Mouse (Mus musculus) lung, postnatal 0 days (tissue): Measurements from ENCODE around the gene Celf5. TPM values are rescaled to one million over a fixed set of nuclear protein-coding genes. Genes with fewer than 3 reads are reported as not detected.

ENCODE experiments used
- ATAC-seq: fragments of 200-750 bp; cut with Nextera tagmentation; 2 replicates; pipeline ENCODE4 v1.8.0; 2017; ENCODE audit warnings: moderate library complexity
- DNase-seq: peaks from one replicate; pipeline ENCODE4 v3.0.0-alpha.2; 2016; ENCODE audit warnings: low spot score
- H3K27ac ChIP-seq: fragments of 300-500 bp; sonication (generic); 2 replicates; pipeline ENCODE4 v1.5.1; 2014; ENCODE audit warnings: antibody characterized with exemption, mild to moderate bottlenecking, low read length, mixed read lengths
- H3K27me3 ChIP-seq: fragments of 300-500 bp; sonication (generic); replicated peaks from 2 replicates; pipeline ENCODE4 v1.6.1; 2014; ENCODE audit warnings: low read length, mixed read lengths; ENCODE audit not compliant: insufficient read depth
- H3K36me3 ChIP-seq: fragments of 300-500 bp; sonication (generic); 2 replicates; pipeline ENCODE4 v1.6.1; 2014; ENCODE audit warnings: low read length, mixed read lengths; ENCODE audit not compliant: insufficient read depth
- H3K4me1 ChIP-seq: fragments of 300-500 bp; sonication (generic); 2 replicates; pipeline ENCODE4 v1.6.1; 2014; ENCODE audit warnings: antibody characterized with exemption, low read depth, low read length, mixed read lengths; ENCODE audit not compliant: insufficient read depth
- H3K4me2 ChIP-seq: fragments of 300-500 bp; sonication (generic); replicated peaks from 2 replicates; pipeline ENCODE4 v1.6.1; 2014; ENCODE audit warnings: low read depth, mild to moderate bottlenecking, low read length, moderate library complexity, mixed read lengths
- H3K4me3 ChIP-seq: fragments of 300-500 bp; sonication (generic); 2 replicates; pipeline ENCODE4 v1.5.1; 2014; ENCODE audit warnings: low read depth, low read length
- H3K9ac ChIP-seq: fragments of 300-500 bp; sonication (generic); replicated peaks from 2 replicates; pipeline ENCODE4 v1.6.1; 2014; ENCODE audit warnings: low read depth, mild to moderate bottlenecking
- H3K9me3 ChIP-seq: fragments of 300-500 bp; sonication (generic); 2 replicates; pipeline ENCODE4 v1.6.1; 2016; ENCODE audit warnings: low read length, mixed read lengths
- CTCF ChIP-seq: IDR thresholded peaks from 2 replicates; pipeline ENCODE4 v1.5.1; 2016; ENCODE audit warnings: antibody characterized with exemption, mild to moderate bottlenecking
- EP300 ChIP-seq: IDR thresholded peaks from 2 replicates; pipeline ENCODE4 v1.6.1; 2016; ENCODE audit warnings: antibody characterized with exemption, mild to moderate bottlenecking, control low read depth
- WGBS: fragments of 180-500 bp; shearing (Covaris S2); extraction: QIAGEN DNeasy Blood & Tissue Kit; methylation state at CpG from one replicate; pipeline ENCODE4 v1.1.7; 2014; 5-methylcytosine and 5-hydroxymethylcytosine counted together
- polyA plus RNA-seq: library from polyadenylated mRNA; unstranded; fragments of >200 nt; fragmentation: Nextera tagmentation; extraction: Ambion mirVana; gene quantifications from 2 replicates; pipeline ENCODE4 v1.2.1, GENCODE M21; 2015

Celf5 gene
- polyA plus RNA-seq, 1 experiment from 2014 or later: 0.08 TPM

GRCm38 (mm10) chr10:81484441-81485059 is 2.0 kb upstream of the Celf5 start:
- H3K4me3 ChIP-seq: no peak overlapping the region
- H3K27me3 ChIP-seq: 0 out of 2 replicates have a peak, but pooled peaks cover 6% of the 10 kb centered on the region
- H3K9ac ChIP-seq: no peak overlapping the region
- peaks cover 18% of the 10 kb centered on the region for H3K36me3 ChIP-seq
- 58% methylated on average over 6 of the region's 6 CpGs for WGBS
- DNase-seq: no peak
- H3K4me2 ChIP-seq: no peak overlapping the region
- no peak for TF ChIP-seq EP300
- TF ChIP-seq CTCF: no peak
- no peak for ATAC-seq
- no peaks in the 10 kb centered on the region for H3K9me3 ChIP-seq
- H3K27ac ChIP-seq: no peak overlapping the region
- no peaks in the 10 kb centered on the region for H3K4me1 ChIP-seq

GRCm38 (mm10) chr10:81483983-81484382 is 1.5 kb upstream of the Celf5 start:
- Histone ChIP-seq H3K9me3 (no peaks in the 10 kb centered on the region), H3K36me3 (peaks cover 17% of the 10 kb centered on the region), H3K27me3 (0 out of 2 replicates have a peak, but pooled peaks cover 6% of the 10 kb centered on the region), H3K4me3 (no peak overlapping the region), H3K4me1 (no peaks in the 10 kb centered on the region), H3K27ac (no peak overlapping the region), H3K9ac (no peak overlapping the region), H3K4me2 (no peak overlapping the region)
- DNase-seq (peak; percentile 47), ATAC-seq (no peak)
- WGBS: 15% methylated on average over 9 of the region's 9 CpGs
- TF ChIP-seq CTCF (peak; percentile 69), EP300 (no peak)

GRCm38 (mm10) chr10:81481605-81482532 is 640 bp downstream of the Celf5 start:
- 0 out of 2 replicates have a peak, but pooled peaks have one; percentile 3 for ATAC-seq
- 0 out of 2 replicates have a peak, but pooled peaks cover 6% of the 10 kb centered on the region for H3K27me3 ChIP-seq
- TF ChIP-seq CTCF (no peak), EP300 (no peak)

GRCm38 (mm10) chr10:81474461-81474860 is 8.0 kb downstream of the Celf5 start:
- H3K36me3 ChIP-seq: no peaks in the 10 kb centered on the region
- no peak overlapping the region for H3K4me2 ChIP-seq
- H3K27ac ChIP-seq: no peak overlapping the region
- 72% methylated on average over 10 of the region's 10 CpGs for WGBS
- no peak overlapping the region for H3K4me3 ChIP-seq
- no peaks in the 10 kb centered on the region for H3K4me1 ChIP-seq
- no peaks in the 10 kb centered on the region for H3K9me3 ChIP-seq
- DNase-seq (no peak), ATAC-seq (no peak)
- H3K9ac ChIP-seq: no peak overlapping the region
- peaks cover 24% of the 10 kb centered on the region for H3K27me3 ChIP-seq
- no peak for TF ChIP-seq CTCF
- no peak for TF ChIP-seq EP300

More at GRCm38 (mm10) chr10:81481605-81482532, 640 bp downstream of the Celf5 start:
- no peaks in the 10 kb centered on the region for H3K4me1 ChIP-seq
- H3K4me2 ChIP-seq: peak overlapping the region; percentile 69
- WGBS: 3% methylated on average over 31 of the region's 35 CpGs
- H3K9me3 ChIP-seq: no peaks in the 10 kb centered on the region
- peak overlapping the region; percentile 33 for H3K4me3 ChIP-seq
- H3K36me3 ChIP-seq: no peaks in the 10 kb centered on the region
- H3K27ac ChIP-seq: no peak overlapping the region
- no peak for DNase-seq
- no peak overlapping the region for H3K9ac ChIP-seq

GRCm38 (mm10) chr10:81473003-81473451 is 9.5 kb downstream of the Celf5 start:
- Histone ChIP-seq H3K9ac (no peak overlapping the region), H3K9me3 (no peaks in the 10 kb centered on the region), H3K4me2 (no peak overlapping the region), H3K27me3 (peaks cover 24% of the 10 kb centered on the region), H3K4me1 (no peaks in the 10 kb centered on the region), H3K4me3 (no peak overlapping the region), H3K36me3 (no peaks in the 10 kb centered on the region), H3K27ac (no peak overlapping the region)
- ATAC-seq (no peak), DNase-seq (no peak)
- 3% methylated on average over 18 of the region's 22 CpGs for WGBS
- TF ChIP-seq CTCF: no peak
- no peak for TF ChIP-seq EP300

GRCm38 (mm10) chr10:81472403-81473002 is 10.0 kb downstream of the Celf5 start:
- H3K9me3 ChIP-seq: no peaks in the 10 kb centered on the region
- H3K4me3 ChIP-seq: no peak overlapping the region
- peaks cover 24% of the 10 kb centered on the region for H3K27me3 ChIP-seq
- no peaks in the 10 kb centered on the region for H3K36me3 ChIP-seq
- WGBS: 17% methylated on average over 9 of the region's 18 CpGs
- DNase-seq (no peak), ATAC-seq (no peak)
- no peak overlapping the region for H3K27ac ChIP-seq
- TF ChIP-seq CTCF (no peak), EP300 (no peak)
- no peaks in the 10 kb centered on the region for H3K4me1 ChIP-seq
- no peak overlapping the region for H3K9ac ChIP-seq
- no peak overlapping the region for H3K4me2 ChIP-seq
